Mouse (Mus musculus) heart, postnatal 0 days (tissue): ENCODE results near the gene Stk17b. TPM values are rescaled to one million over a fixed set of nuclear protein-coding genes. Genes with fewer than 3 reads are reported as not detected.

Experiments used
- ATAC-seq: fragments of 200-750 bp; cut with Nextera tagmentation; 2 replicates; pipeline ENCODE4 v1.8.0; 2017; ENCODE audit warnings: low read depth, moderate number of reproducible peaks, moderate library complexity; ENCODE audit not compliant: insufficient read depth
- DNase-seq: peaks from one replicate; pipeline ENCODE4 v3.0.0-alpha.2; 2016; ENCODE audit warnings: low spot score
- H3K27ac ChIP-seq: fragments of 300-500 bp; sonication (generic); 2 replicates; pipeline ENCODE4 v1.5.1; 2014; ENCODE audit warnings: low read depth, mild to moderate bottlenecking
- H3K27me3 ChIP-seq: fragments of 300-500 bp; sonication (generic); 2 replicates; pipeline ENCODE4 v1.6.1; 2014; ENCODE audit warnings: low read length, mixed read lengths; ENCODE audit not compliant: control insufficient read depth, insufficient read depth
- H3K36me3 ChIP-seq: fragments of 300-500 bp; sonication (generic); replicated peaks from 2 replicates; pipeline ENCODE4 v1.6.1; 2014; ENCODE audit warnings: low read length, mixed read lengths; ENCODE audit not compliant: control insufficient read depth, insufficient read depth
- H3K4me1 ChIP-seq: fragments of 300-500 bp; sonication (generic); 2 replicates; pipeline ENCODE4 v1.6.1; 2014; ENCODE audit warnings: antibody characterized with exemption; ENCODE audit not compliant: control insufficient read depth, insufficient read depth
- H3K4me2 ChIP-seq: fragments of 300-500 bp; sonication (generic); 2 replicates; pipeline ENCODE4 v1.6.1; 2014; ENCODE audit warnings: low read depth, mild to moderate bottlenecking, low read length, moderate library complexity
- H3K4me3 ChIP-seq: fragments of 300-500 bp; sonication (generic); 2 replicates; pipeline ENCODE4 v1.5.1; 2014; ENCODE audit warnings: low read depth, low read length
- H3K9ac ChIP-seq: fragments of 300-500 bp; sonication (generic); replicated peaks from 2 replicates; pipeline ENCODE4 v1.6.1; 2014; ENCODE audit warnings: low read depth, low read length, mixed read lengths
- H3K9me3 ChIP-seq: fragments of 300-500 bp; sonication (generic); replicated peaks from 2 replicates; pipeline ENCODE4 v1.6.1; 2016; ENCODE audit warnings: low read length; ENCODE audit not compliant: control insufficient read depth
- CTCF ChIP-seq: IDR thresholded peaks from 2 replicates; pipeline ENCODE4 v1.5.1; 2016; ENCODE audit warnings: antibody characterized with exemption, control low read depth, low read depth
- EP300 ChIP-seq: IDR thresholded peaks from 2 replicates; pipeline ENCODE4 v1.6.1; 2016; ENCODE audit warnings: antibody characterized with exemption, low read depth
- WGBS: fragments of 180-500 bp; shearing (Covaris S2); extraction: QIAGEN DNeasy Blood & Tissue Kit; methylation state at CpG from one replicate; pipeline ENCODE4 v1.1.7; 2014; 5-methylcytosine and 5-hydroxymethylcytosine counted together
- polyA plus RNA-seq: library from polyadenylated mRNA; unstranded; fragments of >200 nt; fragmentation: Nextera tagmentation; extraction: Ambion mirVana; gene quantifications from 2 replicates; pipeline ENCODE4 v1.2.1, GENCODE M21; 2015
- total RNA-seq: library from RNA; depleted of rRNA; stranded (reverse); fragments of >200 nt; gene quantifications from 2 replicates; pipeline ENCODE4 v1.2.3, GENCODE M21; 2014; ENCODE audit warnings: low replicate concordance

The Stk17b gene
- total and polyA plus RNA-seq, 2 experiments from 2014 or later, result 10.2 to 21.4 TPM

GRCm38 (mm10) chr1:53821983-53822382 lies 37.0 kb upstream of the Stk17b start:
- H3K4me3 ChIP-seq, result no peak overlapping the region
- no peaks in the 10 kb centered on the region for H3K27me3 ChIP-seq
- H3K4me2 ChIP-seq, result no peak overlapping the region
- peaks cover 13% of the 10 kb centered on the region for H3K4me1 ChIP-seq
- H3K36me3 ChIP-seq, result 0 out of 2 replicates have a peak, but pooled peaks cover 7% of the 10 kb centered on the region
- H3K27ac ChIP-seq, result no peak overlapping the region
- TF ChIP-seq CTCF, result no peak
- no peak for TF ChIP-seq EP300
- no peaks in the 10 kb centered on the region for H3K9me3 ChIP-seq
- DNase-seq, result no peak
- no peak overlapping the region for H3K9ac ChIP-seq
- no peak for ATAC-seq

GRCm38 (mm10) chr1:53820041-53820632 lies 35.1 kb upstream of the Stk17b start:
- no peak for DNase-seq
- Histone ChIP-seq H3K4me3 (no peak overlapping the region), H3K9ac (no peak overlapping the region), H3K27ac (no peak overlapping the region), H3K9me3 (no peaks in the 10 kb centered on the region), H3K27me3 (no peaks in the 10 kb centered on the region), H3K4me2 (no peak overlapping the region), H3K4me1 (peaks cover 13% of the 10 kb centered on the region), H3K36me3 (0 out of 2 replicates have a peak, but pooled peaks cover 2% of the 10 kb centered on the region)
- TF ChIP-seq CTCF (no peak), EP300 (no peak)
- no peak for ATAC-seq
- 69% methylated on average over 5 of the region's 5 CpGs for WGBS

GRCm38 (mm10) chr1:53818072-53818862 lies 33.2 kb upstream of the Stk17b start:
- H3K27ac ChIP-seq, result no peak overlapping the region
- H3K9ac ChIP-seq, result no peak overlapping the region
- no peaks in the 10 kb centered on the region for H3K36me3 ChIP-seq
- no peak overlapping the region for H3K4me3 ChIP-seq
- H3K4me1 ChIP-seq, result 0 out of 2 replicates have a peak, but pooled peaks cover 4% of the 10 kb centered on the region
- no peak for DNase-seq
- H3K4me2 ChIP-seq, result no peak overlapping the region
- ATAC-seq, result no peak
- H3K27me3 ChIP-seq, result no peaks in the 10 kb centered on the region
- TF ChIP-seq CTCF (no peak), EP300 (no peak)
- WGBS, result 56% methylated on average over 3 of the region's 3 CpGs
- H3K9me3 ChIP-seq, result no peaks in the 10 kb centered on the region

GRCm38 (mm10) chr1:53816353-53816752 lies 31.3 kb upstream of the Stk17b start:
- no peaks in the 10 kb centered on the region for H3K4me1 ChIP-seq
- no peak for TF ChIP-seq EP300
- TF ChIP-seq CTCF, result no peak
- H3K9me3 ChIP-seq, result no peaks in the 10 kb centered on the region
- no peak overlapping the region for H3K9ac ChIP-seq
- 77% methylated on average over 2 of the region's 2 CpGs for WGBS
- ATAC-seq, result no peak
- peaks cover 8% of the 10 kb centered on the region; the same call in 1 of the 2 replicates for H3K36me3 ChIP-seq
- H3K27me3 ChIP-seq, result no peaks in the 10 kb centered on the region
- H3K27ac ChIP-seq, result no peak overlapping the region
- no peak for DNase-seq
- H3K4me2 ChIP-seq, result no peak overlapping the region
- H3K4me3 ChIP-seq, result no peak overlapping the region

- Histone ChIP-seq H3K4me2 (no peak overlapping the region), H3K4me3 (no peak overlapping the region), H3K9me3 (no peaks in the 10 kb centered on the region), H3K27ac (no peak overlapping the region), H3K4me1 (no peaks in the 10 kb centered on the region), H3K9ac (no peak overlapping the region), H3K36me3 (peaks cover 10% of the 10 kb centered on the region; the same call in 1 of the 2 replicates), H3K27me3 (no peaks in the 10 kb centered on the region)
- WGBS, result 49% methylated on average over 2 of the region's 2 CpGs
- no peak for TF ChIP-seq CTCF
- no peak for TF ChIP-seq EP300
- no peak for ATAC-seq
- no peak for DNase-seq
Observed at GRCm38 (mm10) chr1:53814077-53814705, 29.2 kb upstream of the Stk17b start.
